Mouse (Mus musculus) gastrocnemius, postnatal 10 days (tissue): ENCODE data around the gene Mapkap1. TPM values are rescaled to one million over a fixed set of nuclear protein-coding genes. Genes with fewer than 3 reads are reported as not detected.

Source experiments
- DNase-seq: peaks from one replicate; pipeline ENCODE4 v3.0.0; 2021; ENCODE audit warnings: mixed read lengths
- long read RNA-seq, 2 experiments: library from polyadenylated mRNA; stranded (forward); transcript quantifications; one replicate each; pipeline ENCODE4 v2.0.0; 2021
- total RNA-seq, 2 experiments: library from RNA; stranded (reverse); gene quantifications; 2 replicates each; pipeline ENCODE4 v1.2.3; 2021

The Mapkap1 gene
- 10 to 100 TPM; 41.7 to 53.0 TPM for total RNA-seq
- long read RNA-seq, experiment 1, transcript Mapkap1-209 (12 exons, 3,111 nt), result major isoform, 34 of 76 reads
- long read RNA-seq, experiment 1, transcript Mapkap1-204 (11 exons, 1,630 nt), result minor isoform, 6 of 76 reads
- long read RNA-seq, experiment 1, partial matches to known transcripts, result 3 of 76 reads
- long read RNA-seq, experiment 1, other reads (novel, unspliced or antisense), result 33 of 76 reads
- long read RNA-seq, experiment 2, transcript Mapkap1-204 (11 exons, 1,630 nt), result minor isoform, 9 of 76 reads
- long read RNA-seq, experiment 2, transcript Mapkap1-209 (12 exons, 3,111 nt), result major isoform, 25 of 76 reads
- long read RNA-seq, experiment 2, partial matches to known transcripts, result 0 of 76 reads
- long read RNA-seq, experiment 2, other reads (novel, unspliced or antisense), result 41 of 76 reads

- DNase-seq, result peak; percentile 98
Observed at GRCm38 (mm10) chr2:34406601-34407464, at the start of gene Mapkap1. Gene Mapkap1 (plus strand): TSS chr2:34406771.

- DNase-seq, result no peak
Observed at GRCm38 (mm10) chr2:34363678-34364077, 42.9 kb upstream of the Mapkap1 start.

GRCm38 (mm10) chr2:34367024-34367423 lies 39.5 kb upstream of the Mapkap1 start:
- no peak for DNase-seq

GRCm38 (mm10) chr2:34368396-34368795 lies 38.2 kb upstream of the Mapkap1 start:
- no peak for DNase-seq

GRCm38 (mm10) chr2:34370349-34370724 lies 36.2 kb upstream of the Mapkap1 start:
- no peak for DNase-seq

GRCm38 (mm10) chr2:34370725-34371440 lies 35.7 kb upstream of the Mapkap1 start:
- DNase-seq, result peak; percentile 52

- peak; percentile 47 for DNase-seq
Observed at GRCm38 (mm10) chr2:34371441-34372304, 34.9 kb upstream of the Mapkap1 start.

- DNase-seq, result peak; percentile 98
Observed at GRCm38 (mm10) chr2:34372305-34373301, 34.0 kb upstream of the Mapkap1 start, which contains the start of gene Pbx3. Gene Pbx3 (minus strand): TSS chr2:34373142.

GRCm38 (mm10) chr2:34373886-34374285 lies 32.7 kb upstream of the Mapkap1 start:
- DNase-seq, result no peak

- DNase-seq, result no peak
Observed at GRCm38 (mm10) chr2:34374349-34374748, 32.2 kb upstream of the Mapkap1 start.

- DNase-seq, result no peak
Observed at GRCm38 (mm10) chr2:34378930-34379329, 27.6 kb upstream of the Mapkap1 start.

GRCm38 (mm10) chr2:34399535-34399934 lies 7.0 kb upstream of the Mapkap1 start:
- no peak for DNase-seq

- DNase-seq, result no peak
Observed at GRCm38 (mm10) chr2:34407596-34407995, 1.0 kb downstream of the Mapkap1 start.

GRCm38 (mm10) chr2:34408341-34408740 lies 1.8 kb downstream of the Mapkap1 start:
- no peak for DNase-seq

- DNase-seq, result no peak
Observed at GRCm38 (mm10) chr2:34409741-34410340, 3.3 kb downstream of the Mapkap1 start.

- no peak for DNase-seq
Observed at GRCm38 (mm10) chr2:34420256-34420655, 13.7 kb downstream of the Mapkap1 start.

GRCm38 (mm10) chr2:34424186-34424585 lies 17.6 kb downstream of the Mapkap1 start:
- no peak for DNase-seq

- DNase-seq, result no peak
Observed at GRCm38 (mm10) chr2:34425573-34426223, 19.1 kb downstream of the Mapkap1 start.

GRCm38 (mm10) chr2:34430663-34431062 lies 24.1 kb downstream of the Mapkap1 start:
- no peak for DNase-seq
